In genomic region chr12:33965661-33966360, GRCm38 (mm10) we compare ENCODE assay signal across 17 mouse cellular contexts. TPM values are rescaled to one million over a fixed set of nuclear protein-coding genes. Genes with fewer than 3 reads are reported as not detected.
DNase-seq lines count a peak whose midpoint lies in the region; ATAC-seq lines count a peak whose summit lies in the region.
"Had no signal": no experiment of that assay in that cellular context is flagged by ENCODE, and none has a peak within 500 bp of the region (broad histone marks: within the 10 kb centered on the region; RNA-seq: fewer than 3 reads in every experiment).

No protein-coding gene starts in this region.

- H3K27me3 ChIP-seq in hindbrain, embryonic 11.5 days (ENCODE audit: control insufficient read depth, insufficient read depth, low read length): peaks cover 80% of the 10 kb centered on the region
- H3K27me3 ChIP-seq in hindbrain, embryonic 16.5 days (replicated peaks; ENCODE audit: control insufficient read depth, insufficient read depth, low read length): peaks cover 48% of the 10 kb centered on the region
- H3K27me3 ChIP-seq in embryonic facial prominence, embryonic 11.5 days (ENCODE audit: control insufficient read depth, insufficient read depth, low read length): no peaks in the 10 kb centered on the region
- H3K27me3 ChIP-seq in limb, embryonic 13.5 days: peaks cover 12% of the 10 kb centered on the region; the same call in 1 of the 2 replicates

- 2% methylated on average over 5 of the region's 5 CpGs for WGBS in hindbrain, embryonic 11.5 days
- WGBS in hindbrain, embryonic 16.5 days: 3% methylated on average over 5 of the region's 5 CpGs
- 5% methylated on average over 5 of the region's 5 CpGs for WGBS in embryonic facial prominence, embryonic 11.5 days
- 6% methylated on average over 5 of the region's 5 CpGs for whole genome bisulfite sequencing in limb, embryonic 13.5 days

- DNase-seq in embryo, embryonic 11 days: peak; percentile 50
- no peak for DNase-seq in embryo, embryonic 10 days (ENCODE audit: low spot score)
- peak; percentile 45 for DNase-seq in hindbrain, embryonic 11.5 days (ENCODE audit: low spot score)
- peak; percentile 64 for DNase-seq in embryonic facial prominence, embryonic 11.5 days (ENCODE audit: low spot score)
- no peak for DNase-seq in ovary, adult 18-20 months (ENCODE audit: low spot score)
- no peak for DNase-seq in spleen, adult 18-20 months
- DNase-seq: thymus, postnatal 25 days had no signal

- no peaks in the 10 kb centered on the region for H3K9me3 ChIP-seq in hindbrain, embryonic 11.5 days (ENCODE audit: control insufficient read depth, low read length)
- H3K9me3 ChIP-seq in hindbrain, embryonic 16.5 days (ENCODE audit: control insufficient read depth, low read length): no peaks in the 10 kb centered on the region
- no peaks in the 10 kb centered on the region for H3K9me3 ChIP-seq in embryonic facial prominence, embryonic 11.5 days (replicated peaks; ENCODE audit: control insufficient read depth, low read length)
- no peaks in the 10 kb centered on the region for H3K9me3 ChIP-seq in limb, embryonic 13.5 days

- no peak overlapping the region for H3K4me2 ChIP-seq in hindbrain, embryonic 11.5 days (replicated peaks; ENCODE audit: low read depth, low read length)
- no peak overlapping the region for H3K4me2 ChIP-seq in hindbrain, embryonic 16.5 days (ENCODE audit: low read length)
- H3K4me2 ChIP-seq in embryonic facial prominence, embryonic 11.5 days (ENCODE audit: low read depth, low read length): peak overlapping the region; percentile 24
- peak overlapping the region; percentile 80 for H3K4me2 ChIP-seq in limb, embryonic 13.5 days (replicated peaks)

- H3K27ac ChIP-seq in hindbrain, embryonic 11.5 days (ENCODE audit: low read depth, low read length): no peak overlapping the region
- no peak overlapping the region for H3K27ac ChIP-seq in hindbrain, embryonic 16.5 days (ENCODE audit: low read depth, low read length)
- H3K27ac ChIP-seq in embryonic facial prominence, embryonic 11.5 days (replicated peaks; ENCODE audit: low read depth, low read length): peak overlapping the region; percentile 85
- H3K27ac ChIP-seq in limb, embryonic 13.5 days: peak overlapping the region; percentile 76
- H3K27ac ChIP-seq: left cerebral cortex, adult 2 months; macrophage; stomach, postnatal 0 days had no signal

- no peak for ATAC-seq in hindbrain, embryonic 11.5 days (ENCODE audit: low FRiP score)
- no peak for ATAC-seq in hindbrain, embryonic 16.5 days
- ATAC-seq in embryonic facial prominence, embryonic 11.5 days (replicated peaks; ENCODE audit: insufficient number of reproducible peaks, low FRiP score, low TSS enrichment, low read depth): no peak
- no peak; the same call in 1 of the 2 replicates for ATAC-seq in limb, embryonic 13.5 days (ENCODE audit: low FRiP score, low read depth)
- ATAC-seq: inflammation-experienced regulatory T-cells, adult 6 months had no signal

- H3K9ac ChIP-seq in hindbrain, embryonic 11.5 days (ENCODE audit: low read depth, low read length): no peak overlapping the region
- H3K9ac ChIP-seq in hindbrain, embryonic 16.5 days (ENCODE audit: low read depth, low read length): no peak overlapping the region
- H3K9ac ChIP-seq in embryonic facial prominence, embryonic 11.5 days (replicated peaks; ENCODE audit: low read length): peak overlapping the region; percentile 48
- H3K9ac ChIP-seq in limb, embryonic 13.5 days: peak overlapping the region; percentile 66; the same call in 1 of the 2 replicates
- H3K9ac ChIP-seq: lung, embryonic 14.5 days had no signal

- no peak overlapping the region for H3K4me3 ChIP-seq in hindbrain, embryonic 11.5 days (ENCODE audit: low read depth, low read length)
- H3K4me3 ChIP-seq in hindbrain, embryonic 16.5 days (ENCODE audit: low read length): no peak overlapping the region
- no peak overlapping the region for H3K4me3 ChIP-seq in embryonic facial prominence, embryonic 11.5 days (ENCODE audit: low read depth, low read length)
- H3K4me3 ChIP-seq in limb, embryonic 13.5 days: 0 out of 2 replicates have a peak overlapping the region, but pooled peaks have one; percentile 5
- H3K4me3 ChIP-seq: left cerebral cortex, adult 2 months had no signal

- H3K4me1 ChIP-seq in hindbrain, embryonic 11.5 days (replicated peaks; ENCODE audit: control insufficient read depth, insufficient read depth, low read length): peaks cover 9% of the 10 kb centered on the region
- peaks cover 5% of the 10 kb centered on the region for H3K4me1 ChIP-seq in hindbrain, embryonic 16.5 days (ENCODE audit: control insufficient read depth, insufficient read depth, low read depth, low read length)
- peaks cover 5% of the 10 kb centered on the region; the same call in 1 of the 2 replicates for H3K4me1 ChIP-seq in embryonic facial prominence, embryonic 11.5 days (ENCODE audit: control insufficient read depth, insufficient read depth, low read length)
- peaks cover 64% of the 10 kb centered on the region for H3K4me1 ChIP-seq in limb, embryonic 13.5 days

- no peaks in the 10 kb centered on the region for H3K36me3 ChIP-seq in hindbrain, embryonic 11.5 days (ENCODE audit: control insufficient read depth, insufficient read depth, low read length)
- no peaks in the 10 kb centered on the region for H3K36me3 ChIP-seq in hindbrain, embryonic 16.5 days (ENCODE audit: control insufficient read depth, insufficient read depth, low read length)
- no peaks in the 10 kb centered on the region for H3K36me3 ChIP-seq in embryonic facial prominence, embryonic 11.5 days (replicated peaks; ENCODE audit: control insufficient read depth, insufficient read depth, low read depth, low read length)
- peaks cover 4% of the 10 kb centered on the region; the same call in 1 of the 2 replicates for H3K36me3 ChIP-seq in limb, embryonic 13.5 days

RNA-seq across cellular contexts. Expression of gene Twist1, which starts 8.3 kb away (rescaled TPM):
- 23.6 and 29.4 TPM in 2 replicates for polyA plus RNA-seq in hindbrain, embryonic 11.5 days (2014; fragmentation: Nextera tagmentation; extraction: Ambion mirVana)
- 0.34 and 1.0 TPM in 2 replicates for polyA plus RNA-seq in hindbrain, embryonic 16.5 days (2015; fragmentation: Nextera tagmentation; extraction: Ambion mirVana)
- 78.8 and 92.7 TPM in 2 replicates for polyA plus RNA-seq in embryonic facial prominence, embryonic 11.5 days (2014; fragmentation: Nextera tagmentation; extraction: Ambion mirVana)
- 46.6 and 48.6 TPM in 2 replicates for polyA plus RNA-seq in limb, embryonic 13.5 days (2015; fragmentation: Nextera tagmentation; extraction: Ambion mirVana)
- polyA plus RNA-seq: inflammation-experienced regulatory T-cells, adult 6 months; macrophage had no signal

RNA-seq across cellular contexts. Expression of gene Ferd3l, which starts 37.6 kb away (rescaled TPM):
- polyA plus RNA-seq in hindbrain, embryonic 11.5 days (2014; fragmentation: Nextera tagmentation; extraction: Ambion mirVana): 1.5 and 2.9 TPM in 2 replicates
- 0.24 and 0.42 TPM in 2 replicates for polyA plus RNA-seq in hindbrain, embryonic 16.5 days (2015; fragmentation: Nextera tagmentation; extraction: Ambion mirVana)
- not detected in 2 replicates for polyA plus RNA-seq in embryonic facial prominence, embryonic 11.5 days (2014; fragmentation: Nextera tagmentation; extraction: Ambion mirVana)
- polyA plus RNA-seq in limb, embryonic 13.5 days (2015; fragmentation: Nextera tagmentation; extraction: Ambion mirVana): not detected in 2 replicates
- polyA plus RNA-seq: frontal cortex, adult 2 months; inflammation-experienced regulatory T-cells, adult 6 months; kidney, embryonic 14.5 days; liver, embryonic 11.5 days; lung, embryonic 14.5 days; macrophage; stomach, postnatal 0 days had no signal

Comparison
In these comparisons a context has a peak if more than half of its experiments do, and no peak if none do; other contexts are left out.
1. DNase-seq: peak in embryo, embryonic 11 days (single experiment), hindbrain, embryonic 11.5 days (single experiment) and embryonic facial prominence, embryonic 11.5 days (single experiment); none in embryo, embryonic 10 days (single experiment), ovary, adult 18-20 months (single experiment) and spleen, adult 18-20 months (0 of 2).
2. RNA of gene Twist1, which starts 8.3 kb away (polyA plus RNA-seq): 78.8 to 92.7 TPM in embryonic facial prominence, embryonic 11.5 days, 46.6 to 48.6 TPM in limb, embryonic 13.5 days and 23.6 to 29.4 TPM in hindbrain, embryonic 11.5 days; 0.34 to 1.0 TPM in hindbrain, embryonic 16.5 days; every median in the first group is over 10 times any median in the second.
3. H3K27ac ChIP-seq: peak in embryonic facial prominence, embryonic 11.5 days (single experiment) and limb, embryonic 13.5 days (single experiment); none in hindbrain, embryonic 11.5 days (single experiment) and hindbrain, embryonic 16.5 days (single experiment).
4. H3K4me2 ChIP-seq: peak in embryonic facial prominence, embryonic 11.5 days (single experiment) and limb, embryonic 13.5 days (single experiment); none in hindbrain, embryonic 11.5 days (single experiment) and hindbrain, embryonic 16.5 days (single experiment).
5. H3K9ac ChIP-seq: peak in embryonic facial prominence, embryonic 11.5 days (single experiment) and limb, embryonic 13.5 days (single experiment); none in hindbrain, embryonic 11.5 days (single experiment) and hindbrain, embryonic 16.5 days (single experiment).